Mouse (Mus musculus): ENCODE data around the gene Gm28048. TPM values are rescaled to one million over a fixed set of nuclear protein-coding genes. Genes with fewer than 3 reads are reported as not detected.

Gene Gm28048
- total and polyA plus RNA-seq, 2 experiments from 2014 or later, result 6.8 TPM; not detected in 1

DNA sequence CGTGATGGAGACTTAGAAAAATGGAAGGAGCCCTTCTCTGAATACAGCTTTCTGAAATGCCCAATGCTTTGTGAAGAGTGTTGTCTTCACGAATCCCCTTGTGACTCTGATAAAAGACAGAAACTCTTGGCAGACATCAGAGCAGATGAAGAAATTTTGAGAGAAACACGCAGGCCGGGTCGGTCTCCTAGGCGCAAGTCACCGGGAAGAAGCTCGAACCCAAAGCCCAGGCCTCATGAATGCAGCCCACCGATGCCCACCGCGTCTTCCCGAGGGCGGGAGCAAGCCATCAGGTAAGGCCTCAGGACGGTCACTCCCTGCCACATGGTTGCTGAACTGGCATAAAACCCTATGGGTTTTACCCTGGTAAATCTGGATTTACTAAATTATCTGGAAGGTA, 39.0 kb upstream of the Gm28048 start:
- H3K27ac ChIP-seq (ENCODE audit: low read depth), result no peak overlapping the region
- TF ChIP-seq EP300 (IDR thresholded peaks at IDR 0.05; ENCODE audit: low read depth) (no peak), CTCF (IDR thresholded peaks at IDR 0.05; ENCODE audit: low read depth) (no peak)
- H3K4me1 ChIP-seq (ENCODE audit: control insufficient read depth, insufficient read depth), result no peaks in the 10 kb centered on the region
- DNase-seq (ENCODE audit: low spot score), result no peak
- ATAC-seq (ENCODE audit: insufficient read depth, low read depth), result no peak
- H3K4me2 ChIP-seq (ENCODE audit: low read depth, low read length), result no peak overlapping the region
- H3K9ac ChIP-seq (replicated peaks; ENCODE audit: low read depth, low read length), result no peak overlapping the region
- no peak overlapping the region for H3K4me3 ChIP-seq (ENCODE audit: low read depth, low read length)
- H3K36me3 ChIP-seq (replicated peaks; ENCODE audit: control insufficient read depth, insufficient read depth, low read length), result no peaks in the 10 kb centered on the region
- H3K9me3 ChIP-seq (replicated peaks; ENCODE audit: control insufficient read depth, low read length), result 0 out of 2 replicates have a peak, but pooled peaks cover 3% of the 10 kb centered on the region
- no peaks in the 10 kb centered on the region for H3K27me3 ChIP-seq (ENCODE audit: control insufficient read depth, insufficient read depth, low read length)
- 88% methylated on average over 14 of the region's 14 CpGs for WGBS

DNA sequence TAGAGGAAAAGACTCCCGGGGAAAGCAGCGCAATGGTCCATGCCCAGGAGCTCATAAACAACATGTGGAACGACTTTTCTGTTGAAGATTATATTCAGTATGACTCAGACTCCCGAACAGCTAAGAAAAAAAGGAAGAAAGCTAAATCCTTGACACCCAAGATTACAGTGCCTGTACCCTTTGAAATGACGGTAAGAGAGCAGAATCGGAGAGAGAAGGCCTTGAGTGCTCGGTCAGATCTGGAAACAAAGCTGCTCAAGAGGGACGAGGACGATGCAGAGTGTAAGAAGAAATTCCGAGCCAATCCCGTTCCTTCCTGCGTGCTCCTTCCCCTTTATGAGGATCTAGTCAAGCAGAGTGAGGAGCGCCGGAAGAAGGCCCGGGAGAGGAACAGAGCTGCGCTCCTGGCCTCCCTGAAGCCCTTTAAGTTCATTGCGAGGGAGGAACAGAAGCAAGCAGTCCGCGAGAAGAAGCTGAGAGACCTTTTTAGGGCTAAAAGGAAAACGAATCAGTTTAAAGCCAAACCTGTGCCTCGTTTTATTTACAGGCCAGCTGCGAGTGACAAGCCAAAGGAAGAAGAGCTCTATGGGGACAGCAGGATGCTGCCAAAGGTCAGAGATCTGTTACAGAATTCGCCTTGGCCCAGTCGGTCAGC, 38.4 kb upstream of the Gm28048 start:
- H3K4me2 ChIP-seq (ENCODE audit: low read depth, low read length), result no peak overlapping the region
- whole genome bisulfite sequencing, result 67% methylated on average over 24 of the region's 24 CpGs
- DNase-seq (ENCODE audit: low spot score) (no peak), ATAC-seq (ENCODE audit: insufficient read depth, low read depth) (no peak)
- H3K9me3 ChIP-seq (replicated peaks; ENCODE audit: control insufficient read depth, low read length), result 0 out of 2 replicates have a peak, but pooled peaks cover 3% of the 10 kb centered on the region
- no peak overlapping the region for H3K27ac ChIP-seq (ENCODE audit: low read depth)
- H3K4me3 ChIP-seq (ENCODE audit: low read depth, low read length), result no peak overlapping the region
- no peak for TF ChIP-seq EP300 (IDR thresholded peaks at IDR 0.05; ENCODE audit: low read depth)
- no peak for TF ChIP-seq CTCF (IDR thresholded peaks at IDR 0.05; ENCODE audit: low read depth)
- H3K9ac ChIP-seq (replicated peaks; ENCODE audit: low read depth, low read length), result no peak overlapping the region
- no peaks in the 10 kb centered on the region for H3K4me1 ChIP-seq (ENCODE audit: control insufficient read depth, insufficient read depth)
- no peaks in the 10 kb centered on the region for H3K27me3 ChIP-seq (ENCODE audit: control insufficient read depth, insufficient read depth, low read length)
- no peaks in the 10 kb centered on the region for H3K36me3 ChIP-seq (replicated peaks; ENCODE audit: control insufficient read depth, insufficient read depth, low read length)

DNA sequence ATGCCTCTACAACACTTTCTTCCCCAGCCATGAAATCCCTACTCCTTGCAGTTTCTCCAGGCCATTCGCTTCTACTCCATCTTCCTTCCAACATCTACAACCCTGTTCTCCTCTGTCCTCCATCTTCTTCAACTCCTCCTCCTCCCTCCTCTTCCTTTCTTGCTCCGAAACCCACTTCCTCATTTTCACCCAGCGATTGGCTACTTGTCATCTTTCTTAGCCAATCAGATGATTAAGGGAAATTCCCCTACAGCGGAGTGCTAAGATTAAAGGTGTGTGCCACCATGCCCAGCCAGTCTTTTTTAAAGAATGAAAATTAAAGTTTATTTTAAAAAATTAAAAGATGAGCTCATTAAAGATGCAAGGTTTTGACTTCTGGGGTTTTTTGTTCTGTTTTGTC, 36.1 kb upstream of the Gm28048 start:
- Histone ChIP-seq H3K27ac (ENCODE audit: low read depth) (no peak overlapping the region), H3K9ac (replicated peaks; ENCODE audit: low read depth, low read length) (no peak overlapping the region), H3K36me3 (replicated peaks; ENCODE audit: control insufficient read depth, insufficient read depth, low read length) (no peaks in the 10 kb centered on the region), H3K9me3 (replicated peaks; ENCODE audit: control insufficient read depth, low read length) (0 out of 2 replicates have a peak, but pooled peaks cover 3% of the 10 kb centered on the region), H3K4me2 (ENCODE audit: low read depth, low read length) (no peak overlapping the region), H3K4me3 (ENCODE audit: low read depth, low read length) (no peak overlapping the region), H3K4me1 (ENCODE audit: control insufficient read depth, insufficient read depth) (no peaks in the 10 kb centered on the region), H3K27me3 (ENCODE audit: control insufficient read depth, insufficient read depth, low read length) (no peaks in the 10 kb centered on the region)
- TF ChIP-seq CTCF (IDR thresholded peaks at IDR 0.05; ENCODE audit: low read depth) (no peak), EP300 (IDR thresholded peaks at IDR 0.05; ENCODE audit: low read depth) (no peak)
- DNase-seq (ENCODE audit: low spot score) (no peak), ATAC-seq (ENCODE audit: insufficient read depth, low read depth) (no peak)
- 85% methylated on average over 4 of the region's 4 CpGs for WGBS

GRCm38 (mm10) chr11:23014996-23015395, 33.1 kb upstream of the Gm28048 start:
- Histone ChIP-seq H3K27me3 (ENCODE audit: control insufficient read depth, insufficient read depth, low read length) (no peaks in the 10 kb centered on the region), H3K4me1 (ENCODE audit: control insufficient read depth, insufficient read depth) (no peaks in the 10 kb centered on the region), H3K9me3 (replicated peaks; ENCODE audit: control insufficient read depth, low read length) (0 out of 2 replicates have a peak, but pooled peaks cover 3% of the 10 kb centered on the region), H3K4me2 (ENCODE audit: low read depth, low read length) (no peak overlapping the region), H3K4me3 (ENCODE audit: low read depth, low read length) (no peak overlapping the region), H3K9ac (replicated peaks; ENCODE audit: low read depth, low read length) (no peak overlapping the region), H3K36me3 (replicated peaks; ENCODE audit: control insufficient read depth, insufficient read depth, low read length) (no peaks in the 10 kb centered on the region), H3K27ac (ENCODE audit: low read depth) (no peak overlapping the region)
- ATAC-seq (ENCODE audit: insufficient read depth, low read depth), result no peak
- TF ChIP-seq CTCF (IDR thresholded peaks at IDR 0.05; ENCODE audit: low read depth) (no peak), EP300 (IDR thresholded peaks at IDR 0.05; ENCODE audit: low read depth) (no peak)
- 71% methylated on average over 6 of the region's 6 CpGs for WGBS
- no peak for DNase-seq (ENCODE audit: low spot score)

DNA sequence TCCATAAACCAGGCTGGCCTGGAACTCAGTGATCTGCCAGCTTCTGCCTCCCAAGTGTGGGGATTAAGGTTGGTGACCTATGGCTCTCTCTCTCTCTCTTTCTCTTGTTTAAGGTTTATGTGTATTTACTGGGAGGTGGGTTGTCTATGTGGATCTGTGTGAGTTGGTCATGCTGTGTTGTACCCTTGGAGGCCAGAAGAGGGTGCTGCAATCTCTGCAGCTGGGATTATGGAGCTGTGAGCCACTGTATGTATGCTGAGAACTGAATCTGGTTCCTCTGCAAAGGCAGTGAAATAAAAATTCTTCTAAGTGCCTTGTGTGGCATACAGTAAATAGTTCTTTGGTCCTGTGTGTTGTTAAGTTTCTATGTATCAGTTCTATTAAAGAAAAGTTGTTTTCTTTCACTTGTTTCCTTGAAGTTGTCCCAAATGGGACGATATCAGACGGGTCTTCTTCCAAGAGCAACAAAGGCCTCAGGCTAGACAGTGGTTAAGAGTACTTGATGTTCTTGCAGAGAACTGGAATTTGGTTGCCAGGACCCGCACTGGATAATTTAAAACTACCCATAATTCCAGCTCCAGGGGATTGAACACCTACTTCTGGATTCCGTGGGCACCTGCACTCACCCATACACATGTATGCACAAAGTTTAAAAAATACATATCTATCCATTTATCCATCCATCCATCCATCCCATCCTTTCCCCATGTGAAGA, 31.8 kb upstream of the Gm28048 start:
- ATAC-seq (ENCODE audit: insufficient read depth, low read depth) (no peak), DNase-seq (ENCODE audit: low spot score) (no peak)
- H3K4me1 ChIP-seq (ENCODE audit: control insufficient read depth, insufficient read depth), result no peaks in the 10 kb centered on the region
- no peak overlapping the region for H3K4me3 ChIP-seq (ENCODE audit: low read depth, low read length)
- H3K27me3 ChIP-seq (ENCODE audit: control insufficient read depth, insufficient read depth, low read length), result no peaks in the 10 kb centered on the region
- 0 out of 2 replicates have a peak, but pooled peaks cover 3% of the 10 kb centered on the region for H3K9me3 ChIP-seq (replicated peaks; ENCODE audit: control insufficient read depth, low read length)
- no peaks in the 10 kb centered on the region for H3K36me3 ChIP-seq (replicated peaks; ENCODE audit: control insufficient read depth, insufficient read depth, low read length)
- H3K27ac ChIP-seq (ENCODE audit: low read depth), result no peak overlapping the region
- H3K9ac ChIP-seq (replicated peaks; ENCODE audit: low read depth, low read length), result no peak overlapping the region
- H3K4me2 ChIP-seq (ENCODE audit: low read depth, low read length), result no peak overlapping the region
- TF ChIP-seq CTCF (IDR thresholded peaks at IDR 0.05; ENCODE audit: low read depth) (peak; percentile 31), EP300 (IDR thresholded peaks at IDR 0.05; ENCODE audit: low read depth) (no peak)
- whole genome bisulfite sequencing, result 85% methylated on average over 4 of the region's 4 CpGs
